Mouse (Mus musculus) forebrain, embryonic 15.5 days (tissue): Measurements from ENCODE around the gene Gatad2a. TPM values are rescaled to one million over a fixed set of nuclear protein-coding genes. Genes with fewer than 3 reads are reported as not detected.

ENCODE experiments used
- ATAC-seq: fragments of 200-750 bp; cut with Nextera tagmentation; replicated peaks from 2 replicates; pipeline ENCODE4 v1.8.0; 2017; ENCODE audit warnings: mild to moderate bottlenecking, moderate TSS enrichment, moderate library complexity
- H3K27ac ChIP-seq: fragments of 300-500 bp; sonication (generic); replicated peaks from 2 replicates; pipeline ENCODE4 v1.5.1; 2015; ENCODE audit warnings: mild to moderate bottlenecking, inconsistent platforms
- H3K27me3 ChIP-seq: fragments of 300-500 bp; sonication (generic); 2 replicates; pipeline ENCODE4 v1.6.1; 2015; ENCODE audit warnings: inconsistent platforms
- H3K36me3 ChIP-seq: fragments of 300-500 bp; sonication (generic); 2 replicates; pipeline ENCODE4 v1.6.1; 2015; ENCODE audit warnings: mild to moderate bottlenecking, inconsistent platforms
- H3K4me1 ChIP-seq: fragments of 300-500 bp; sonication (generic); 2 replicates; pipeline ENCODE4 v1.6.1; 2015; ENCODE audit warnings: inconsistent platforms
- H3K4me2 ChIP-seq: fragments of 300-500 bp; sonication (generic); replicated peaks from 2 replicates; pipeline ENCODE4 v1.6.1; 2015; ENCODE audit warnings: mild to moderate bottlenecking, inconsistent platforms
- H3K4me3 ChIP-seq: fragments of 300-500 bp; sonication (generic); 2 replicates; pipeline ENCODE4 v1.5.1; 2015; ENCODE audit warnings: mild to moderate bottlenecking, inconsistent platforms
- H3K9ac ChIP-seq: fragments of 300-500 bp; sonication (generic); replicated peaks from 2 replicates; pipeline ENCODE4 v1.6.1; 2015; ENCODE audit warnings: mild to moderate bottlenecking, inconsistent platforms
- H3K9me3 ChIP-seq: fragments of 300-500 bp; sonication (generic); 2 replicates; pipeline ENCODE4 v1.6.1; 2016; ENCODE audit warnings: inconsistent platforms
- WGBS: fragments of 180-500 bp; shearing (Covaris S2); methylation state at CpG from one replicate; pipeline ENCODE4 v1.1.7; 2015; ENCODE audit warnings: mixed read lengths; 5-methylcytosine and 5-hydroxymethylcytosine counted together
- polyA plus RNA-seq: library from polyadenylated mRNA; unstranded; fragments of >200 nt; fragmentation: Nextera tagmentation; extraction: Ambion mirVana; gene quantifications from 2 replicates; pipeline ENCODE4 v1.2.1, GENCODE M21; 2015

Gene Gatad2a
- polyA plus RNA-seq, 1 experiment from 2014 or later, result 28.3 TPM

DNA sequence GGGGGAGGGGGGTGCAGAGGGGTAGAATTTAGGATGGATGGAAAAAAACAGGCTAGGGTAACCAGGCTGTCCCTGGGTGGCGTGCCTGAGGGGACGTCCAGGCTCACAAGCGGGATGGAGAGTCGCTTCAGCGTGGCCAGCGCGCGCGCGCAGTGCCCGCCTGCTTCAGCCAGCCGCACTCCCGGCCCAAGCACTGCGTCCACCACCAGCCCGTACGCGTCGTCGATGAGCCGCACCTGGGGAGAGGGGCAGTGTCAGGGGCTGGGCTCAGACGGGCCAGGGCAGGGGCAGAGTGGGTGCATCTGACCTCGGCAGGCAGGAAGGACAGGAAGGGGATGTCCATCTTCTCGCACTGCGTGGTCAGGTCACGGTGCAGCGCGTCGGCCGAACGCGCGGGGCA, 107.3 kb downstream of the Gatad2a start:
- peaks cover 69% of the 10 kb centered on the region for H3K27me3 ChIP-seq
- H3K9me3 ChIP-seq, result no peaks in the 10 kb centered on the region
- peak overlapping the region; percentile 16 for H3K4me3 ChIP-seq
- WGBS, result 4% methylated on average over 32 of the region's 32 CpGs
- peaks cover 54% of the 10 kb centered on the region for H3K4me1 ChIP-seq
- no peak for ATAC-seq
- H3K36me3 ChIP-seq, result no peaks in the 10 kb centered on the region
- H3K4me2 ChIP-seq, result peak overlapping the region; percentile 25
- H3K9ac ChIP-seq, result no peak overlapping the region
- H3K27ac ChIP-seq, result no peak overlapping the region

DNA sequence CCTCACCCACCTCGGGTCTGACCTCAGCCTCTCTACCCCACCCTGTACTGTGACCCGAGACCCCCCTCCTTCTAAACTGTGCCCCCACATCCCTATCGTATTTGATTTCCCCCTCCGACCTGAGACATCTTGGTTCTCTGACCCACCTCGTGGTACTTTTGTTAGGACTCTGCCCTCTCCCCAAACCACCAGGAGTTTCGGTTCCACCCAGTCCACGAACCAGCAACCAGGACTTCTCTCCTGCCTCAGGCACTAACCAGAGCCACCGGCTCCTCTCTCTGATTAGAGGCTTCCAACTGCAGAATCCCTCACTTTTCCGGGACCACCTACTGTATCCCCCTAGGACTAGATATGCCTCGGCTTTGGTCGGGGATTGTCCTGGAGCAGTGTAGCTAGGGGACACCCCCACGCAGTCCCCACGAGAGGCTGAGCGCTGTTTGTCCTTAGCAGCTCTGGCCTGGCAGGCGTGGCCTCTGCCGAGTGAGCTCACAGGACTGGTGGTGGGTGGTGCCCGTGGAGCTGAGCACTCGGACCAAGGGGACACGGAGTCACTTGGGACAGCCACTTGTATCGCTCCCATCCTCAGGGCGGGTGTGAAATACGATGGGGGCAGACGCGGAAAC, 107.8 kb downstream of the Gatad2a start:
- Histone ChIP-seq H3K9ac (no peak overlapping the region), H3K27me3 (peaks cover 75% of the 10 kb centered on the region), H3K36me3 (no peaks in the 10 kb centered on the region), H3K9me3 (no peaks in the 10 kb centered on the region), H3K4me3 (peak overlapping the region; percentile 27), H3K4me2 (peak overlapping the region; percentile 41), H3K4me1 (peaks cover 51% of the 10 kb centered on the region), H3K27ac (no peak overlapping the region)
- WGBS, result 5% methylated on average over 24 of the region's 24 CpGs
- no peak for ATAC-seq

DNA sequence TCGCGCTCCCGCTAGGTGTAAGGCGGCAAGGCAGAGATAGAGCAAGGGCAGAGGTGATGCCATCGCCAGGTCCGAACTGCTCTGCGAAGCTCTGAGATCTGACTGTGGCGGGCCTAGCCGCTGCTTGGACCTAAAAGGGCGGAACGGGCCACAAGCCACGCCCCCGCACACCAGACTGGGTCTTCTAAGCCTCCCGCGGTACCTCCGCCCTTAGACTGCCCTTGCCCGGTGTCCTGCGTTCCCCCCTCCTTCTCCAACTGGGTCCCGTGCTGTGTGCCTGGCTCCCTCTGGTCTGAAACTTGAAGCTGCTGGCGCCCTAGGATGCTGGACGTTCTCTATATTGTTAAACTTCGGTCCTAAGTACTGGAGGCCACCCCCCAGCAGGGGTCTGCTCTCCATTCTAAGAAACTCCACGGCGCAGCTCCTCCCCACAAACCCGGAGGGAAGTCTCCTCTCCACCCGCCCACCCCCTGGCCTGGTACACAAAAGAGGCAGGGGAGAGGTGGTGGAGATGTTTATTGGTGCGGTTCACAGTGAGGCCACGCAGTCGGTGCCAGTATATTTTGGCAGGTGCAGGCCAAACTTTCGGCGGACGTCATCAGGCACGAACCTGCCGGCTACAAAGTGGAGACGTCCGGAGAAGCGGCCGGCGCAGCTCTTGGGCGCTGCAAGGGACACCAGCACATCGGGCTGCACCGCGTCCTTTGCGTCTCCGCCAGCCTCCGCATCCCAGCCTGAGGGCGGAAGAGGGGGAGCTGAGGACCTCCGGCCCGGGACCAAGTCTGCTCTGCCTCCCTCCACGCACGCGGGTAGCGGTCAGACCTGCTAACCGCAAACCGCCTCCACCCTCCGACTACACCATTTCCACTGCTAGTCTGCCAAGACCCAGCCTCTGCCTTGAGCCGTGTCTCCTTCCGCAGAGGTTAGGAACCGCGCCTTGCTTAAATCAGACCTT, 108.6 kb downstream of the Gatad2a start, which contains the start of gene Cilp2:
Cilp2 (minus strand) TSS at position 399 of the 955 bp plus-strand sequence.
- H3K4me1 ChIP-seq, result peaks cover 52% of the 10 kb centered on the region
- H3K4me3 ChIP-seq, result peak within 1 kb of the TSS; percentile 27
- peak within 1 kb of the TSS; percentile 29; the same call in 1 of the 2 replicates for H3K9ac ChIP-seq
- H3K36me3 ChIP-seq, result no peaks in the 10 kb centered on the region
- no peaks in the 10 kb centered on the region for H3K9me3 ChIP-seq
- peaks cover 83% of the 10 kb centered on the region for H3K27me3 ChIP-seq
- peak within 1 kb of the TSS; percentile 41 for H3K4me2 ChIP-seq
- no peak within 1 kb of the TSS for H3K27ac ChIP-seq
- no peak for ATAC-seq
- WGBS, result under 1% methylated on average over 60 of the region's 60 CpGs

DNA sequence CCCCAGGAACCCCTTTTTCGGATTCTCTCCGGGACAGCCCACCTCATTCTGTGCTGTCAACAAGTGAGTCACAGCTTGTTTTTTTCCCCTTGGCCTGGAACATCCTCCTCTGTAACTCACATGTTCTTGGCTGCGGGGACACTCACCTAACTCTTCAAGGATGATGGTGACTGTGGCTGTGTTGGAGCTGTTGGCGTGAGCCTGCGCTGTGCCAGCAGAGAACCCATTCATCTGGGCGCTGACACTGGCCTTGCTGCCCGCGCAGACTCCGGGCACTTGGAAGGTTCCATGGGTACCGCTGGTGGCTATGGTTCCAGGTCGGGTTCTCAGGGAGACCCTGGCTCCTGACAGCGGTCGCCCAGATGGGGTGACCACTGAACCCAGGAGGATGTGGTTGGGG, 112.0 kb downstream of the Gatad2a start:
- Histone ChIP-seq H3K4me1 (peaks cover 56% of the 10 kb centered on the region), H3K36me3 (no peaks in the 10 kb centered on the region), H3K9ac (no peak overlapping the region), H3K4me2 (no peak overlapping the region), H3K9me3 (no peaks in the 10 kb centered on the region), H3K27me3 (peaks cover 98% of the 10 kb centered on the region), H3K27ac (no peak overlapping the region), H3K4me3 (no peak overlapping the region)
- no peak for ATAC-seq
- WGBS, result 56% methylated on average over 13 of the region's 13 CpGs

DNA sequence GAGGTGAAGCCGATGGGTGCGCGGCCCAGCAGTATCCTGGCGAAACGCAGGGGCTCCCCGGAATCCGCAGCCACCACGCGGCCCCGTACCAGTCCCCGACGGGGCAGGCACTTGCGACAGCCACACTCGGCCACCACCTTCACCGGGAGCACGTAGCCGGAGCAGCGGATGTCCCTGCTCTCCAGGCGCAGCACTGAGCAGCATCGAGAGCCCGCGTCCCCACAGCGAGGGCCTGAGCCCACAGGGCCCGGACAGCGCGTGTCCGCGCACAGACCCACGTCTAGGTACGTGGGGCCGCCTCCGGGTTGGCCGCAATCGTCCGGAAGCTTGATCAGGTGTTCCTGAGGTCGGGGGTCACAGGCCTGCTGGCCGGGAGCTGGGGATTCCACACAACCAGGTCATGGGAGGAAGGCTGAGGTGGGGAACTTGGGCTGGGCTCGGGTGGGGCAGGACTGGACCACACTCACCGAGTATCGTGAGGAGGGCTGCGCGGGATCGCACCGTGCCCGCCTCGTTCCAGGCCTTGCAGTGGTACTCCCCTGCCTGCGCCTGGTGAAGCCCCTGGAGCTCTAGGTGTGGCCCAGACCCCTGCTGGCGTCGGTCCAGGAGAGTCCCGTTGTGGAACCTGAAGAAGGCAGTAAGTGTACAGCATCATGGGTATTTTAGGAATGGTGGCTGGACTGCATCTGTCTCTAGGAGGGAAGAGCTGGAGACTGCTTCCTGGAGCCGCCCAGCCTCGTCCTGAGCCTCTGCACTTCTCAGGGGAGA, 113.2 kb downstream of the Gatad2a start:
- peaks cover 45% of the 10 kb centered on the region for H3K4me1 ChIP-seq
- peak overlapping the region; percentile 50; the same call in 1 of the 2 replicates for H3K4me2 ChIP-seq
- 9% methylated on average over 52 of the region's 52 CpGs for WGBS
- no peaks in the 10 kb centered on the region for H3K9me3 ChIP-seq
- peak overlapping the region; percentile 46 for H3K4me3 ChIP-seq
- peaks cover 86% of the 10 kb centered on the region for H3K27me3 ChIP-seq
- H3K9ac ChIP-seq, result no peak overlapping the region
- 0 out of 2 replicates have a peak, but pooled peaks have one; percentile 3 for ATAC-seq
- H3K36me3 ChIP-seq, result no peaks in the 10 kb centered on the region
- H3K27ac ChIP-seq, result no peak overlapping the region

DNA sequence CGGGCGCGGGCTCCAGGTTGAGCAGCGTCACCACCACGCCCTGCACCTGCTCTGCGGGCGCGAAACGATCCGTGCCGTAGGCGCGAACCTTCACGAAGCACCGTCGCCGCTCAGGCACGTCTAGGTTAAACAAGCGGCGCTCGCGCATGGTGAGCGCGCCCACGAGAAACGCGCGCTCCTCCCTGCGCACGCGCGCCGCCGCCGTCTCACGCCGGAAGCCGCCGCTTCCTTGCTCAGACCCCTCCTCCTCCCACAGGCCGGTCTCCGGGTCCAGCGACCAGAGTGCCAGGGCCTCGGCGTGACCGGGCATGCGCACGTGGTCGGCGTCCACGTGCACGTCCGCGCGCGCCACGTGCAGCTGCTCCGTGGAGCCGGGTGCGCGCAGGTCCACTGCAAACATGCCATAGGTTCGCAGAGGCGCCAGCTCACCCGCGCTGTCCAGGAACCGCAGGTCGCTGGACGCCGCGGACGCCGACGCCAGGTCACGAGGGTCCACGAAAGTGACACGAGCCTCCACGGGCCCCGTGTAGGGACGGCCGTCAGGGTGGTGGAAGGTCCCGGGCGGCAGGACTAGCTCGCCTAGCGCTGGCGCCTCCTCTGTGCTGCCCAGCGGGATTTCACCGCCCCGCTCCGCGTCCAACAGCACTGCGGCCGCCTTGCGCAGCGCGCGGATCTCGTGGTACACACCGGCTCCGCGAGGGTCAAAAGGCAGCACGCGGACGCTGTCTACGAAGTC, 114.0 kb downstream of the Gatad2a start:
- H3K4me2 ChIP-seq, result peak overlapping the region; percentile 50
- H3K36me3 ChIP-seq, result no peaks in the 10 kb centered on the region
- peaks cover 37% of the 10 kb centered on the region for H3K4me1 ChIP-seq
- WGBS, result 6% methylated on average over 98 of the region's 103 CpGs
- H3K9me3 ChIP-seq, result no peaks in the 10 kb centered on the region
- ATAC-seq, result peak; percentile 60
- H3K27me3 ChIP-seq, result peaks cover 78% of the 10 kb centered on the region
- no peak overlapping the region for H3K27ac ChIP-seq
- peak overlapping the region; percentile 46 for H3K4me3 ChIP-seq
- peak overlapping the region; percentile 29 for H3K9ac ChIP-seq

DNA sequence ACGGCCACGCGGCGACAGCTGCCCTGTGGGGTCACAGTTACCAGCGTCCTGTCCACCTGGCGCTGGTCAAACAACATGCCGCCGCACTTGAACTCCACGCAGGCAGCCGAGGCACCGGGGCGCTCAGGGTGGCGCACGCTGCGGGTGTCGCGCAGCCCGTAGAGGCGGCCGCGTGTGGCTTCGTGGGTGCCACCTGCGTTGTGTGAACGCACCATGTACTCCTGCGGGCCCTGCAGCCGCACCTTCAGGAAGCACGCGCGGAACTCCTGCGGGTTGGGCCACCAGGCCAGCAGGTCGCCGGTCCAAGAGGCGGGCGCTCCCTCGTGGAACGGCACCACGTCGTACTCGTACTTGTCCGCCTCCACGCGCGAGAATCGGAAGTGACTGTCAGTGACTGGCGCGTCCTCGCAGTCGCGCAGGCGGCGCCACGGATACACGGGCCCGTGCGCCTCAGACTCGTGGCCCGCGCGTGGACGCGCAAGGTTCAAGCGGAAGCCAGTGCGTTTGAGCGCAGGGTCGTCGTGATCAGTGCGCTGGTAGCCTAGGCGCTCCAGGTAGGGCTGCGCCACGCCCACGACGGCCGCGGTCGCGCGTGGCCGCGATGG, 114.8 kb downstream of the Gatad2a start:
- Histone ChIP-seq H3K9me3 (no peaks in the 10 kb centered on the region), H3K4me3 (peak overlapping the region; percentile 46), H3K4me1 (peaks cover 30% of the 10 kb centered on the region), H3K4me2 (peak overlapping the region; percentile 50), H3K27ac (no peak overlapping the region), H3K9ac (peak overlapping the region; percentile 29; the same call in 1 of the 2 replicates), H3K36me3 (no peaks in the 10 kb centered on the region), H3K27me3 (peaks cover 74% of the 10 kb centered on the region)
- peak; percentile 29 for ATAC-seq
- WGBS, result 20% methylated on average over 79 of the region's 79 CpGs

DNA sequence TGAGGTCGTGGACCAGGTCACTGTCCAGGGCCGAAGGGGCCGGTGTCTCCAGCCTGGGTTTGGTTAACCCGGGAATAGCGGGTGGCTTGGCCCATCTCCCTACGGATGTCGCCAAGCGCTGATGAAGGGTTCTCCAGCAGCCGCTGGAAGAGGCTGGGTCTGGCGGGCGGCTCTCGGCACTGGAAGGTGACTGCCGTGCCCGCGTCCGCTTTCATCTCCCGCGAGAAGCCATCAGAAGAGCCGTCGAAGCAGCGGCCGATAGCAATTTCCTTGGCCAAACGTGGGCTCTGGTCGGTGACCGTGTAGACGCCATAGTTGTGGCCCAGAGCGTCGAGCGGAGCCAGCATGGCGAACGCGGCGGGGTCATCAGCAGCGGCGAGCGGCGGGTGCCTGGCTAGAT, 115.3 kb downstream of the Gatad2a start:
- Histone ChIP-seq H3K4me3 (peak overlapping the region; percentile 46), H3K36me3 (no peaks in the 10 kb centered on the region), H3K27ac (no peak overlapping the region), H3K9ac (no peak overlapping the region), H3K27me3 (peaks cover 68% of the 10 kb centered on the region), H3K4me2 (peak overlapping the region; percentile 50), H3K4me1 (peaks cover 26% of the 10 kb centered on the region), H3K9me3 (no peaks in the 10 kb centered on the region)
- no peak for ATAC-seq
- 11% methylated on average over 37 of the region's 37 CpGs for WGBS

DNA sequence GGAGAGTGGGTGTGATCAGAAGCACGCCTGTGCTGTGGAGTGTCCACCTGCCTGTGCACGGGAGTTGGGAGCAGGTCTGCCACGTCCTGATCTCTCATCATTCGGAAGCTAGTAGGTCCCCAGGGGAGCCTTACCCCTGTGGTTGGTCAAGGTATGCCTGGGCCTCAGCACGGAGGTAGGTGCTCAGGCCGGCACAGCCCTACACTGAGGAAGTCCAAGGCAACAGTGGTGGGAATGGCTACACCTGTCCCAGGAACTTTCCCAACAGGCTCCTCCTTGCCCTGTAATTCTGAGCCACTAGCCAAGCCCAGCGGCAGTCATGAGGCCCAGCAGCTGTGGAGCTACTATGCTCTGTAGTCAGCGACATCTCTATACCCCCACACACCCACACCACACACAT, 116.5 kb downstream of the Gatad2a start:
- Histone ChIP-seq H3K27me3 (peaks cover 57% of the 10 kb centered on the region), H3K36me3 (no peaks in the 10 kb centered on the region), H3K9me3 (no peaks in the 10 kb centered on the region), H3K9ac (no peak overlapping the region), H3K27ac (no peak overlapping the region), H3K4me3 (no peak overlapping the region), H3K4me2 (no peak overlapping the region), H3K4me1 (peaks cover 23% of the 10 kb centered on the region)
- WGBS, result 65% methylated on average over 8 of the region's 8 CpGs
- ATAC-seq, result no peak

DNA sequence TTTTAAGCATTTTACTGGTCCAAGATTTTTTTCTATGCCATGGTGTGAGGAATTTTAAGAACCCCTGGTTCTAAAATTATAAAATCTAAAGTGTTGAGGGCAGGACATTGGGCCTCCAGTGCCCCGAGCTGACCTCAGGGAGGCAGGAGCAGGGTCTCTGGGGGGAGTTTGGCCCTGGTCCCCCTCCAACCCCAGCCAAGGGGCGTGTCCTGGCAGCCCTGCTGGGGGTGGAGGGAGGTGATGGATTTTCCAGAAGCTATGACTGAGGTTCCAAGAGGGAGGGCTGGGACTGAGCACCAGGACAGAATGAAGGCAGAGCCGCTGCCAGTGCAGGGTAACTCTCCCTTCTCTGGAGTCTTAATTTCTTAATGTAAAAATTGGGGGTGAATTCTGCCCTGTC, 118.2 kb downstream of the Gatad2a start:
- peaks cover 40% of the 10 kb centered on the region for H3K27me3 ChIP-seq
- 57% methylated on average over 3 of the region's 3 CpGs for WGBS
- H3K9ac ChIP-seq, result no peak overlapping the region
- no peak overlapping the region for H3K4me2 ChIP-seq
- H3K9me3 ChIP-seq, result no peaks in the 10 kb centered on the region
- H3K4me1 ChIP-seq, result peaks cover 23% of the 10 kb centered on the region
- ATAC-seq, result no peak
- no peaks in the 10 kb centered on the region for H3K36me3 ChIP-seq
- H3K4me3 ChIP-seq, result no peak overlapping the region
- no peak overlapping the region for H3K27ac ChIP-seq

DNA sequence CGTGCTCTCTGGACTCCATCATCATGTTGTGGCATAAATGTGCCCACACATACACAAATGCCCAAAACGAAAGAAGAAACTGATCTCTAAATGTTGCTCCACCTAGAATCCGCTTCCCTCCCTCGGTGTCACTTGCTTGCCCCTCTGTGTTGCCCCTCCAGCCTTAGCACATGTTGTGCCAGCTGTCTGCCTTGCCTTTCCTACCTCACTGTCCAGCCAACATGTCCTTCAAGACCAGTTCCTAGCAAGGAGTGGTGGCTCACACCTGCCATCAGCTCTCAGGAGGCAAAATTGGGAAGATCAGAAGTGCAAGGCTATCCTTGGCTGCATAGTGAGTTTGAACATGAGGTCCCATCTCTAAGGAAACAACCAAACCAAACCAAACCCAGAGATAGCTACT, 118.8 kb downstream of the Gatad2a start:
- H3K36me3 ChIP-seq, result no peaks in the 10 kb centered on the region
- no peak overlapping the region for H3K27ac ChIP-seq
- H3K4me3 ChIP-seq, result no peak overlapping the region
- ATAC-seq, result no peak
- no peaks in the 10 kb centered on the region for H3K9me3 ChIP-seq
- WGBS, result 80% methylated on average over 4 of the region's 4 CpGs
- H3K4me2 ChIP-seq, result no peak overlapping the region
- H3K4me1 ChIP-seq, result peaks cover 21% of the 10 kb centered on the region
- peaks cover 34% of the 10 kb centered on the region for H3K27me3 ChIP-seq
- no peak overlapping the region for H3K9ac ChIP-seq
